Mouse (Mus musculus) spleen, adult 2 months (tissue): Measurements from ENCODE around the gene Gab2.

Experiments used
- CTCF ChIP-seq: fragments of 200-500 bp; IDR thresholded peaks from 2 replicates; pipeline ENCODE4 v1.5.1; 2011; ENCODE audit warnings: mild to moderate bottlenecking, inconsistent platforms; ENCODE audit not compliant: insufficient read depth, insufficient read length, insufficient replicate concordance; ENCODE audit errors: extremely low read depth
- POLR2A ChIP-seq: fragments of 200-500 bp; IDR thresholded peaks from 2 replicates; pipeline ENCODE4 v1.6.1; 2011; ENCODE audit warnings: low read depth, low read length, inconsistent platforms

GRCm38 (mm10) chr7:97271068-97271467 is 189.7 kb downstream of the Gab2 start:
- TF ChIP-seq CTCF (no peak), POLR2A (no peak)
